Comparison of ENCODE assay signal across 7 mouse cellular contexts in genomic region chr2:180709023-180709922, GRCm38 (mm10). TPM values are rescaled to one million over a fixed set of nuclear protein-coding genes. Genes with fewer than 3 reads are reported as not detected.
DNase-seq lines count a peak whose midpoint lies in the region; ATAC-seq and TF ChIP-seq lines count a peak whose summit lies in the region.

No protein-coding gene starts in this region.

- H3K9ac ChIP-seq in embryonic facial prominence, embryonic 15.5 days = peak overlapping the region; percentile 69
- peak overlapping the region; percentile 91 for H3K9ac ChIP-seq in limb, embryonic 12.5 days (replicated peaks)

- peak overlapping the region; percentile 98 for H3K4me3 ChIP-seq in testis, adult 2 months (ENCODE audit: control insufficient read depth, low read depth, low read length)
- H3K4me3 ChIP-seq in embryonic facial prominence, embryonic 15.5 days (replicated peaks) = peak overlapping the region; percentile 98
- H3K4me3 ChIP-seq in limb, embryonic 12.5 days (replicated peaks) = peak overlapping the region; percentile 99
- H3K4me3 ChIP-seq in small intestine, adult 2 months (ENCODE audit: low read depth, low read length) = peak overlapping the region; percentile 90

- H3K4me2 ChIP-seq in embryonic facial prominence, embryonic 15.5 days (replicated peaks) = peak overlapping the region; percentile 76
- H3K4me2 ChIP-seq in limb, embryonic 12.5 days = peak overlapping the region; percentile 91

- H3K9me3 ChIP-seq in embryonic facial prominence, embryonic 15.5 days (replicated peaks) = no peaks in the 10 kb centered on the region
- H3K9me3 ChIP-seq in limb, embryonic 12.5 days = no peaks in the 10 kb centered on the region

- TF ChIP-seq CTCF in testis, adult 2 months (IDR thresholded peaks at IDR 0.05; ENCODE audit: control insufficient read depth, insufficient read depth, insufficient replicate concordance, low read depth, low read length) = no peak
- TF ChIP-seq CTCF in small intestine, adult 2 months (IDR thresholded peaks at IDR 0.05; ENCODE audit: extremely low read depth, insufficient read length, insufficient replicate concordance, low read depth, low read length) = no peak

- no peak for DNase-seq in testis, postnatal 14 days (ENCODE audit: low spot score)
- DNase-seq in layer of hippocampus, adult 18-20 months (ENCODE audit: low spot score in 2 of 2) = no peak
- no peak for DNase-seq in gastrocnemius, adult 18-20 months (ENCODE audit: low spot score)

- under 1% methylated on average over 39 of the region's 39 CpGs for WGBS in embryonic facial prominence, embryonic 15.5 days
- under 1% methylated on average over 39 of the region's 39 CpGs for WGBS in limb, embryonic 12.5 days
- WGBS in small intestine, adult 2 months = under 1% methylated on average over 39 of the region's 39 CpGs

- peak overlapping the region; percentile 94 for H3K27ac ChIP-seq in testis, adult 2 months (ENCODE audit: control insufficient read depth, insufficient read depth, low read depth, low read length)
- peak overlapping the region; percentile 89 for H3K27ac ChIP-seq in embryonic facial prominence, embryonic 15.5 days (replicated peaks)
- peak overlapping the region; percentile 85 for H3K27ac ChIP-seq in limb, embryonic 12.5 days
- H3K27ac ChIP-seq in small intestine, adult 2 months (ENCODE audit: insufficient read depth, low read depth, low read length) = peak overlapping the region; percentile 83

- no peak for TF ChIP-seq POLR2A in testis, adult 2 months (IDR thresholded peaks at IDR 0.05; ENCODE audit: control insufficient read depth, low read depth, low read length)
- no peak for TF ChIP-seq POLR2A in small intestine, adult 2 months (IDR thresholded peaks at IDR 0.05; ENCODE audit: low read depth, low read length)

- ATAC-seq in embryonic facial prominence, embryonic 15.5 days (ENCODE audit: insufficient number of reproducible peaks, low FRiP score, low TSS enrichment, low read depth) = peak; percentile 66
- peak; percentile 45 for ATAC-seq in limb, embryonic 12.5 days (ENCODE audit: insufficient number of reproducible peaks, insufficient read depth, low FRiP score, low TSS enrichment, low read depth)

- H3K27me3 ChIP-seq in testis, adult 2 months (ENCODE audit: control insufficient read depth, insufficient read depth, low read length) = no peaks in the 10 kb centered on the region
- H3K27me3 ChIP-seq in embryonic facial prominence, embryonic 15.5 days = no peaks in the 10 kb centered on the region
- H3K27me3 ChIP-seq in limb, embryonic 12.5 days = no peaks in the 10 kb centered on the region
- H3K27me3 ChIP-seq in small intestine, adult 2 months (ENCODE audit: control insufficient read depth, insufficient read depth, low read length) = no peaks in the 10 kb centered on the region

- H3K36me3 ChIP-seq in testis, adult 2 months (ENCODE audit: control insufficient read depth, insufficient read depth, low read length) = no peaks in the 10 kb centered on the region; the same call in 1 of the 2 replicates
- H3K36me3 ChIP-seq in embryonic facial prominence, embryonic 15.5 days = peaks cover 8% of the 10 kb centered on the region
- peaks cover 37% of the 10 kb centered on the region for H3K36me3 ChIP-seq in limb, embryonic 12.5 days
- peaks cover 4% of the 10 kb centered on the region for H3K36me3 ChIP-seq in small intestine, adult 2 months (ENCODE audit: control insufficient read depth, insufficient read depth, low read length)

- peaks cover 5% of the 10 kb centered on the region for H3K4me1 ChIP-seq in testis, adult 2 months (ENCODE audit: control insufficient read depth, insufficient read depth, low read length)
- H3K4me1 ChIP-seq in embryonic facial prominence, embryonic 15.5 days = peaks cover 19% of the 10 kb centered on the region
- H3K4me1 ChIP-seq in limb, embryonic 12.5 days (replicated peaks) = peaks cover 20% of the 10 kb centered on the region
- H3K4me1 ChIP-seq in small intestine, adult 2 months (ENCODE audit: control insufficient read depth, insufficient read depth, insufficient read length, low read length) = peaks cover 17% of the 10 kb centered on the region

RNA-seq across cellular contexts. Expression of gene Dido1, which starts 0.5 kb away (rescaled TPM):
- 24.1 and 26.6 TPM in 2 replicates for polyA plus RNA-seq in testis, adult 2 months (2012; rRNA removed)
- polyA plus RNA-seq in embryonic facial prominence, embryonic 15.5 days (2015; fragmentation: Nextera tagmentation; extraction: Ambion mirVana) = 28.1 and 28.6 TPM in 2 replicates
- 36.1 and 38.2 TPM in 2 replicates for polyA plus RNA-seq in limb, embryonic 12.5 days (2016; fragmentation: Nextera tagmentation; extraction: Ambion mirVana)
- 4.5 and 7.3 TPM in 2 replicates for polyA plus RNA-seq in small intestine, adult 2 months (2012; rRNA removed)
- total RNA-seq in layer of hippocampus, adult 18-20 months (2021) = 10 to 100 TPM; 53.2 to 54.6 TPM
- 10 to 100 TPM; 15.3 to 19.4 TPM for total RNA-seq in gastrocnemius, adult 18-20 months (2021)

RNA-seq across cellular contexts. Expression of gene Gid8, which starts 0.6 kb away (rescaled TPM):
- 29.3 and 30.9 TPM in 2 replicates for polyA plus RNA-seq in testis, adult 2 months (2012; rRNA removed)
- 69.1 and 70.4 TPM in 2 replicates for polyA plus RNA-seq in embryonic facial prominence, embryonic 15.5 days (2015; fragmentation: Nextera tagmentation; extraction: Ambion mirVana)
- polyA plus RNA-seq in limb, embryonic 12.5 days (2016; fragmentation: Nextera tagmentation; extraction: Ambion mirVana) = 60.7 and 60.9 TPM in 2 replicates
- 9.2 and 20.3 TPM in 2 replicates for polyA plus RNA-seq in small intestine, adult 2 months (2012; rRNA removed)
- total RNA-seq in layer of hippocampus, adult 18-20 months (2021) = 10 to 100 TPM; 58.6 to 61.5 TPM
- total RNA-seq in gastrocnemius, adult 18-20 months (2021) = 10 to 100 TPM; 31.7 to 36.7 TPM

RNA-seq across cellular contexts. Expression of gene Slc17a9, which starts 15.8 kb away (rescaled TPM):
- polyA plus RNA-seq in testis, adult 2 months (2012; rRNA removed) = 16.0 and 16.4 TPM in 2 replicates
- polyA plus RNA-seq in embryonic facial prominence, embryonic 15.5 days (2015; fragmentation: Nextera tagmentation; extraction: Ambion mirVana) = 3.3 and 3.7 TPM in 2 replicates
- polyA plus RNA-seq in limb, embryonic 12.5 days (2016; fragmentation: Nextera tagmentation; extraction: Ambion mirVana) = 0.45 and 0.52 TPM in 2 replicates
- 13.4 and 15.8 TPM in 2 replicates for polyA plus RNA-seq in small intestine, adult 2 months (2012; rRNA removed)
- under 1 TPM; 0.27 to 0.48 TPM for total RNA-seq in layer of hippocampus, adult 18-20 months (2021)
- total RNA-seq in gastrocnemius, adult 18-20 months (2021) = not detected
